Mouse (Mus musculus) cortical plate, adult 2 months (tissue): ENCODE measurements at regions not wholly inside any gene's neighbourhood (a gene's known extent, or its start where the extent isn't known, plus 50 kb on each side); places are given as distances from the start of the nearest gene placed in this dataset.

Experiments
- CTCF ChIP-seq: fragments of 200-500 bp; IDR thresholded peaks from 2 replicates; pipeline ENCODE4 v1.5.1; 2011; ENCODE audit warnings: mild to moderate bottlenecking, control low read depth, low read length; ENCODE audit not compliant: insufficient read depth; ENCODE audit errors: extremely low read depth
- POLR2A ChIP-seq: fragments of 200-500 bp; IDR thresholded peaks from 2 replicates; pipeline ENCODE4 v1.6.1; 2011; ENCODE audit warnings: mild to moderate bottlenecking, low read length, control low read depth; ENCODE audit not compliant: insufficient read depth; ENCODE audit errors: extremely low read depth

- TF ChIP-seq CTCF (no peak), POLR2A (no peak)
These were observed 198.7 kb upstream of the Tnp1 start for GRCm38 (mm10) chr1:73214305-73214946.
